Mouse (Mus musculus): Measurements from ENCODE around the gene Smg6. TPM values are rescaled to one million over a fixed set of nuclear protein-coding genes. Genes with fewer than 3 reads are reported as not detected.

The Smg6 gene
- polyA plus RNA-seq, 1 experiment from 2014 or later = 7.7 TPM

GRCm38 (mm10) chr11:74981464-74981863 is 55.8 kb downstream of the Smg6 start:
- Histone ChIP-seq H3K27ac (no peak overlapping the region), H3K9ac (no peak overlapping the region), H3K36me3 (peaks cover 6% of the 10 kb centered on the region), H3K9me3 (replicated peaks) (no peaks in the 10 kb centered on the region), H3K27me3 (replicated peaks) (no peaks in the 10 kb centered on the region), H3K4me3 (no peak overlapping the region), H3K4me2 (no peak overlapping the region), H3K4me1 (peaks cover 6% of the 10 kb centered on the region; the same call in 1 of the 2 replicates)
- 38% methylated on average over 2 of the region's 2 CpGs for WGBS (ENCODE audit: insufficient replicate concordance)
- no peak for ATAC-seq

GRCm38 (mm10) chr11:74982241-74982640 is 56.6 kb downstream of the Smg6 start:
- Histone ChIP-seq H3K4me1 (peaks cover 6% of the 10 kb centered on the region; the same call in 1 of the 2 replicates), H3K27me3 (replicated peaks) (no peaks in the 10 kb centered on the region), H3K9me3 (replicated peaks) (no peaks in the 10 kb centered on the region), H3K27ac (no peak overlapping the region), H3K36me3 (peaks cover 6% of the 10 kb centered on the region), H3K4me2 (no peak overlapping the region), H3K9ac (no peak overlapping the region), H3K4me3 (no peak overlapping the region)
- no peak for ATAC-seq

- ATAC-seq = no peak
- 65% methylated on average over 5 of the region's 5 CpGs for WGBS (ENCODE audit: insufficient replicate concordance)
- H3K9me3 ChIP-seq (replicated peaks) = no peaks in the 10 kb centered on the region
- no peak overlapping the region for H3K27ac ChIP-seq
- no peaks in the 10 kb centered on the region for H3K27me3 ChIP-seq (replicated peaks)
- peaks cover 30% of the 10 kb centered on the region for H3K36me3 ChIP-seq
- H3K9ac ChIP-seq = no peak overlapping the region
- no peak overlapping the region for H3K4me2 ChIP-seq
- H3K4me3 ChIP-seq = no peak overlapping the region
- peaks cover 5% of the 10 kb centered on the region; the same call in 1 of the 2 replicates for H3K4me1 ChIP-seq
These were observed 62.5 kb downstream of the Smg6 start for GRCm38 (mm10) chr11:74988162-74988561.

GRCm38 (mm10) chr11:74989047-74989446 is 63.4 kb downstream of the Smg6 start:
- 75% methylated on average over 2 of the region's 2 CpGs for WGBS (ENCODE audit: insufficient replicate concordance)

GRCm38 (mm10) chr11:74990501-74990900 is 64.9 kb downstream of the Smg6 start:
- H3K36me3 ChIP-seq = peaks cover 36% of the 10 kb centered on the region
- WGBS (ENCODE audit: insufficient replicate concordance) = 83% methylated on average over 5 of the region's 5 CpGs
- ATAC-seq = no peak
- H3K4me1 ChIP-seq = peaks cover 5% of the 10 kb centered on the region; the same call in 1 of the 2 replicates
- H3K27ac ChIP-seq = no peak overlapping the region
- no peaks in the 10 kb centered on the region for H3K27me3 ChIP-seq (replicated peaks)
- H3K4me3 ChIP-seq = no peak overlapping the region
- H3K9ac ChIP-seq = no peak overlapping the region
- no peaks in the 10 kb centered on the region for H3K9me3 ChIP-seq (replicated peaks)
- H3K4me2 ChIP-seq = no peak overlapping the region

More at GRCm38 (mm10) chr11:74989047-74989446, 63.4 kb downstream of the Smg6 start:
- no peak for ATAC-seq
- Histone ChIP-seq H3K9me3 (replicated peaks) (no peaks in the 10 kb centered on the region), H3K4me3 (no peak overlapping the region), H3K4me2 (no peak overlapping the region), H3K36me3 (peaks cover 31% of the 10 kb centered on the region), H3K4me1 (peaks cover 5% of the 10 kb centered on the region; the same call in 1 of the 2 replicates), H3K9ac (no peak overlapping the region), H3K27me3 (replicated peaks) (no peaks in the 10 kb centered on the region), H3K27ac (no peak overlapping the region)

- no peak for ATAC-seq
- H3K27me3 ChIP-seq (replicated peaks) = no peaks in the 10 kb centered on the region
- WGBS (ENCODE audit: insufficient replicate concordance) = 61% methylated on average over 1 of the region's 1 CpGs
These were observed 65.7 kb downstream of the Smg6 start for GRCm38 (mm10) chr11:74991290-74991689.

GRCm38 (mm10) chr11:74992427-74992987 is 66.9 kb downstream of the Smg6 start:
- Histone ChIP-seq H3K4me3 (no peak overlapping the region), H3K9ac (no peak overlapping the region), H3K36me3 (peaks cover 44% of the 10 kb centered on the region), H3K4me2 (no peak overlapping the region), H3K27me3 (replicated peaks) (no peaks in the 10 kb centered on the region), H3K9me3 (replicated peaks) (no peaks in the 10 kb centered on the region), H3K27ac (no peak overlapping the region), H3K4me1 (peaks cover 5% of the 10 kb centered on the region; the same call in 1 of the 2 replicates)
- WGBS (ENCODE audit: insufficient replicate concordance) = 75% methylated on average over 9 of the region's 9 CpGs
- ATAC-seq = no peak

More at GRCm38 (mm10) chr11:74991290-74991689, 65.7 kb downstream of the Smg6 start:
- no peak overlapping the region for H3K4me3 ChIP-seq
- H3K36me3 ChIP-seq = peaks cover 39% of the 10 kb centered on the region
- no peak overlapping the region for H3K9ac ChIP-seq
- no peaks in the 10 kb centered on the region for H3K9me3 ChIP-seq (replicated peaks)
- H3K4me1 ChIP-seq = peaks cover 5% of the 10 kb centered on the region; the same call in 1 of the 2 replicates
- H3K27ac ChIP-seq = no peak overlapping the region
- no peak overlapping the region for H3K4me2 ChIP-seq

GRCm38 (mm10) chr11:74994141-74994540 is 68.5 kb downstream of the Smg6 start:
- WGBS (ENCODE audit: insufficient replicate concordance) = 84% methylated on average over 1 of the region's 1 CpGs
- Histone ChIP-seq H3K27ac (no peak overlapping the region), H3K27me3 (replicated peaks) (no peaks in the 10 kb centered on the region), H3K4me2 (no peak overlapping the region), H3K4me3 (no peak overlapping the region), H3K9ac (no peak overlapping the region), H3K4me1 (peaks cover 5% of the 10 kb centered on the region; the same call in 1 of the 2 replicates), H3K9me3 (replicated peaks) (no peaks in the 10 kb centered on the region), H3K36me3 (peaks cover 54% of the 10 kb centered on the region)
- ATAC-seq = no peak

- no peaks in the 10 kb centered on the region for H3K27me3 ChIP-seq (replicated peaks)
- H3K4me3 ChIP-seq = no peak overlapping the region
- peaks cover 58% of the 10 kb centered on the region for H3K36me3 ChIP-seq
- H3K4me1 ChIP-seq = peaks cover 5% of the 10 kb centered on the region; the same call in 1 of the 2 replicates
- no peak overlapping the region for H3K4me2 ChIP-seq
- ATAC-seq = no peak
- H3K9ac ChIP-seq = no peak overlapping the region
- H3K27ac ChIP-seq = no peak overlapping the region
- H3K9me3 ChIP-seq (replicated peaks) = no peaks in the 10 kb centered on the region
These were observed 69.2 kb downstream of the Smg6 start for GRCm38 (mm10) chr11:74994856-74995255.

GRCm38 (mm10) chr11:74996482-74996881 is 70.9 kb downstream of the Smg6 start:
- H3K4me2 ChIP-seq = no peak overlapping the region
- H3K27ac ChIP-seq = no peak overlapping the region
- H3K9ac ChIP-seq = no peak overlapping the region
- ATAC-seq = no peak
- 67% methylated on average over 1 of the region's 1 CpGs for WGBS (ENCODE audit: insufficient replicate concordance)
- H3K9me3 ChIP-seq (replicated peaks) = no peaks in the 10 kb centered on the region
- peaks cover 5% of the 10 kb centered on the region; the same call in 1 of the 2 replicates for H3K4me1 ChIP-seq
- H3K36me3 ChIP-seq = peaks cover 42% of the 10 kb centered on the region
- no peak overlapping the region for H3K4me3 ChIP-seq
- no peaks in the 10 kb centered on the region for H3K27me3 ChIP-seq (replicated peaks)

- no peak overlapping the region for H3K27ac ChIP-seq
- no peak overlapping the region for H3K4me2 ChIP-seq
- no peak overlapping the region for H3K9ac ChIP-seq
- H3K27me3 ChIP-seq (replicated peaks) = no peaks in the 10 kb centered on the region
- no peak for ATAC-seq
- H3K4me3 ChIP-seq = no peak overlapping the region
- H3K9me3 ChIP-seq (replicated peaks) = no peaks in the 10 kb centered on the region
- H3K4me1 ChIP-seq = no peaks in the 10 kb centered on the region
- WGBS (ENCODE audit: insufficient replicate concordance) = 76% methylated on average over 10 of the region's 10 CpGs
- H3K36me3 ChIP-seq = peaks cover 20% of the 10 kb centered on the region; the same call in 1 of the 2 replicates
These were observed 75.4 kb downstream of the Smg6 start for GRCm38 (mm10) chr11:75000869-75001653.

GRCm38 (mm10) chr11:75008270-75008669 is 82.6 kb downstream of the Smg6 start:
- Histone ChIP-seq H3K4me2 (no peak overlapping the region), H3K4me3 (no peak overlapping the region), H3K27ac (no peak overlapping the region), H3K27me3 (replicated peaks) (no peaks in the 10 kb centered on the region), H3K4me1 (peaks cover 12% of the 10 kb centered on the region), H3K36me3 (no peaks in the 10 kb centered on the region), H3K9me3 (replicated peaks) (no peaks in the 10 kb centered on the region), H3K9ac (no peak overlapping the region)
- 66% methylated on average over 2 of the region's 2 CpGs for WGBS (ENCODE audit: insufficient replicate concordance)
- ATAC-seq = no peak
